ENCODE assay signal across 20 mouse cellular contexts in the genomic region with DNA sequence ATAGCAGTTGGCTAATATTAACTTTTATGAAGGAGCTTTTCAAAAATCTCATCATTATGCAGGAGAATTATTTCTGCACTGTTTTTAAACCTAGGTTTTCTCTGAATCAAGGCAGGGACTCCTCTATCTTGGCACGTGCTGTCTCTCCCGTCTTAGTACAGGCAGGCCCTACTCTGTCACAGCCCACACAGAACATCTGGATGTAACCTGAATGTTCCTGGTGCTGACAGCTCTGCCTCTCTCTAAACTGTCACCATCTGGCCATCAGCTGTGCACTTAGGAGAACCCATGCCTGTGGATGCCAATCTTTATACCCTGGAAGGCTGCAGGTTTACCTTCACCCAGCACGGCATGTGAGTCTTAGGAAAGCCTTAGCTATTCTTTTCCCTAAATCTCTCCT. TPM values are rescaled to one million over a fixed set of nuclear protein-coding genes. Genes with fewer than 3 reads are reported as not detected.
A peak's percentile ranks its signal among the peaks of the same experiment; 100 is the strongest.
DNase-seq lines count a peak whose midpoint lies in the region; ATAC-seq lines count a peak whose summit lies in the region.
"Had no signal": no experiment of that assay in that cellular context is flagged by ENCODE, and none has a peak within 500 bp of the region (broad histone marks: within the 10 kb centered on the region; RNA-seq: fewer than 3 reads in every experiment).

No protein-coding gene starts in this region.

- H3K9me3 ChIP-seq in heart, embryonic 10.5 days = no peaks in the 10 kb centered on the region
- H3K9me3 ChIP-seq in neural tube, embryonic 15.5 days (replicated peaks) = no peaks in the 10 kb centered on the region
- H3K9me3 ChIP-seq: hindbrain, embryonic 13.5 days; limb, embryonic 15.5 days; liver, embryonic 15.5 days; midbrain, embryonic 12.5 days had no signal

- H3K4me2 ChIP-seq in neural tube, embryonic 15.5 days = no peak overlapping the region
- H3K4me2 ChIP-seq: heart, embryonic 11.5 days; hindbrain, embryonic 13.5 days; limb, embryonic 15.5 days; liver, embryonic 15.5 days; midbrain, embryonic 12.5 days had no signal

- DNase-seq in heart, embryonic 10.5 days (ENCODE audit: low spot score) = peak; percentile 74
- no peak for DNase-seq in heart, adult 9 months (ENCODE audit: low spot score in 2 of 2)
- peak; percentile 15 for DNase-seq in neural tube, embryonic 10.5 days (ENCODE audit: extremely low spot score, low spot score)
- DNase-seq in embryo, embryonic 11 days = peak; percentile 29
- DNase-seq in cerebellum, postnatal 36 days = no peak
- DNase-seq in gastrocnemius, adult 8-10 months (ENCODE audit: low spot score in 2 of 2) = no peak
- DNase-seq: adrenal gland, adult 8-10 months; cerebellum, adult 9-11 months; forebrain, postnatal 0 days; heart, postnatal 10 days; layer of hippocampus, postnatal 36 days had no signal

- no peak overlapping the region for H3K9ac ChIP-seq in neural tube, embryonic 15.5 days (replicated peaks)
- H3K9ac ChIP-seq: forebrain, postnatal 0 days; hindbrain, embryonic 13.5 days; limb, embryonic 15.5 days; liver, embryonic 15.5 days; midbrain, embryonic 12.5 days had no signal

- H3K36me3 ChIP-seq in heart, embryonic 10.5 days = no peaks in the 10 kb centered on the region
- no peaks in the 10 kb centered on the region for H3K36me3 ChIP-seq in neural tube, embryonic 15.5 days
- H3K36me3 ChIP-seq: hindbrain, embryonic 13.5 days; limb, embryonic 15.5 days; liver, embryonic 15.5 days; midbrain, embryonic 12.5 days had no signal

- 50% methylated on average over 3 of the region's 3 CpGs for WGBS in heart, embryonic 10.5 days
- 85% methylated on average over 3 of the region's 3 CpGs for WGBS in neural tube, embryonic 15.5 days

- no peak for ATAC-seq in neural tube, embryonic 15.5 days (ENCODE audit: low FRiP score)
- ATAC-seq: forebrain, postnatal 0 days; intestine, postnatal 0 days had no signal

- H3K27me3 ChIP-seq in heart, embryonic 10.5 days (ENCODE audit: insufficient read depth, poor library complexity, severe bottlenecking) = no peaks in the 10 kb centered on the region
- no peaks in the 10 kb centered on the region for H3K27me3 ChIP-seq in neural tube, embryonic 15.5 days (replicated peaks)
- H3K27me3 ChIP-seq: hindbrain, embryonic 13.5 days; limb, embryonic 15.5 days; liver, embryonic 15.5 days; midbrain, embryonic 12.5 days had no signal

- no peak overlapping the region for H3K4me3 ChIP-seq in heart, embryonic 10.5 days
- H3K4me3 ChIP-seq in neural tube, embryonic 15.5 days (replicated peaks) = no peak overlapping the region
- H3K4me3 ChIP-seq: erythroblast, embryonic 14.5 days; hindbrain, embryonic 13.5 days; limb, embryonic 15.5 days; liver, embryonic 15.5 days; midbrain, embryonic 12.5 days had no signal

- H3K4me1 ChIP-seq in heart, embryonic 10.5 days = no peaks in the 10 kb centered on the region
- H3K4me1 ChIP-seq in neural tube, embryonic 15.5 days = no peaks in the 10 kb centered on the region
- H3K4me1 ChIP-seq: hindbrain, embryonic 13.5 days; limb, embryonic 15.5 days; liver, embryonic 15.5 days; midbrain, embryonic 12.5 days had no signal

- H3K27ac ChIP-seq in heart, embryonic 10.5 days = no peak overlapping the region
- H3K27ac ChIP-seq in neural tube, embryonic 15.5 days (replicated peaks) = no peak overlapping the region
- H3K27ac ChIP-seq: hindbrain, embryonic 13.5 days; limb, embryonic 15.5 days; liver, embryonic 15.5 days; midbrain, embryonic 12.5 days; stomach, postnatal 0 days had no signal

RNA-seq across cellular contexts. Expression of gene Rap2b, which starts 58.0 kb away (rescaled TPM):
- polyA plus RNA-seq in heart, embryonic 10.5 days (2016; fragmentation: Nextera tagmentation; extraction: Ambion mirVana) = 6.5 and 6.8 TPM in 2 replicates
- polyA plus RNA-seq in neural tube, embryonic 15.5 days (2015; fragmentation: Nextera tagmentation; extraction: Ambion mirVana) = 8.6 and 9.3 TPM in 2 replicates
- total RNA-seq in gastrocnemius, adult 8-10 months (2022) = 1 to 10 TPM in 2 of 4 experiments, under 1 TPM in 2; 0.80 to 1.2 (median 0.96) TPM

Comparison
In these comparisons a context has a peak if more than half of its experiments do, and no peak if none do; other contexts are left out.
1. DNase-seq: peak in heart, embryonic 10.5 days (single experiment), neural tube, embryonic 10.5 days (single experiment) and embryo, embryonic 11 days (single experiment); none in heart, adult 9 months (0 of 2), cerebellum, postnatal 36 days (0 of 2) and gastrocnemius, adult 8-10 months (0 of 2).